8 mouse cellular contexts compared by ENCODE assay signal in the genomic region with DNA sequence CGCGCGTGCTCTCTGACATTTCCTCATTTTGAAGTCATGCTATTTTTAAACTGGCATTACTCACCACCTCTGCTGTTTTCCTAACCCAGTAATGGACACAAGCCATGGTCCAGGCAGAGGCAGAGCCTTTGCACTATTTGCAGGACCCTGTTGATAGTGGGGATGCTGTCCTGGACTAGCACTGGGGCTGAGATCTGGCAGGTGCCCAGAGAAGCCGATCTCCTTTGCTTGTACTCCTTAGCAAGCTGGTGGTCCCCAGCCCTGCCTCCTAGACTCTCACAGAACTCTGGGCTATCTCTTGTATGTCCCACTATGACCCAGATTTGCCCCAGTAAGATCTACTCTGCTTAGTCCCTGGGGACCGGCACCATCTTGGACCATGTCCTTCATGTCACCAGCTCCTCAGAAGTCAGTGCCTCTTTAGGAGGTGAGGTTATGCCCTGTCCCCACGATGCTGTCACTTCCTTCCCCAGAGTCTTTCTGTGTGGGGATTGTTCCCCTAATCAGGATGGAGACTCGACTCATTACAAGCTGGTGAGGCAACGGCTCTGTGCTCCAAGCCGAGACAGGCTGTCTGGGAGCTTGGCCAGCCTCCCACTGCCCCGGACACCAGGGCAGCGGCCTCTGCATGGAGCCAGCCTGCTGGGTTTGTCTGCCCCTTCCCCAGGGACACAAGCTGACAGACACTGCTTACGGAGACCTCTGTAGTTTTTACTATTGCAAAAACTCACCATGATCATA.
DNase-seq lines count a peak whose midpoint lies in the region; ATAC-seq and TF ChIP-seq lines count a peak whose summit lies in the region.

No protein-coding gene starts in this region.

- peak; percentile 71 for DNase-seq in retina, postnatal 1 day
- no peak for DNase-seq in retina, embryonic 14.5 days (ENCODE audit: low spot score)
- no peak for DNase-seq in stomach, postnatal 0 days (ENCODE audit: low spot score)
- no peak for DNase-seq in yolk sac, embryonic 10.5 days (ENCODE audit: low spot score)
- DNase-seq in thymus, adult 2 months = no peak

- no peak overlapping the region for H3K4me2 ChIP-seq in forebrain, embryonic 15.5 days (replicated peaks)
- H3K4me2 ChIP-seq in forebrain, embryonic 13.5 days = no peak overlapping the region
- H3K4me2 ChIP-seq in heart, embryonic 15.5 days = peak overlapping the region; percentile 21
- H3K4me2 ChIP-seq in stomach, postnatal 0 days (replicated peaks; ENCODE audit: low read depth) = no peak overlapping the region

- no peak overlapping the region for H3K9ac ChIP-seq in forebrain, embryonic 15.5 days (replicated peaks)
- no peak overlapping the region for H3K9ac ChIP-seq in forebrain, embryonic 13.5 days
- H3K9ac ChIP-seq in heart, embryonic 15.5 days = no peak overlapping the region
- H3K9ac ChIP-seq in stomach, postnatal 0 days (ENCODE audit: low read length) = no peak overlapping the region

- TF ChIP-seq POLR2A in thymus, adult 2 months (IDR thresholded peaks at IDR 0.05; ENCODE audit: control insufficient read depth, extremely low read depth, insufficient read depth, low read length, poor library complexity) = no peak

- 57% methylated on average over 12 of the region's 12 CpGs for WGBS in forebrain, embryonic 15.5 days
- WGBS in forebrain, embryonic 13.5 days = 69% methylated on average over 12 of the region's 12 CpGs
- WGBS in heart, embryonic 15.5 days = 20% methylated on average over 12 of the region's 12 CpGs
- WGBS in stomach, postnatal 0 days = 52% methylated on average over 12 of the region's 12 CpGs
- 45% methylated on average over 12 of the region's 12 CpGs for WGBS in thymus, adult 2 months

- no peak overlapping the region for H3K4me3 ChIP-seq in forebrain, embryonic 15.5 days
- no peak overlapping the region for H3K4me3 ChIP-seq in forebrain, embryonic 13.5 days
- no peak overlapping the region for H3K4me3 ChIP-seq in heart, embryonic 15.5 days
- no peak overlapping the region for H3K4me3 ChIP-seq in stomach, postnatal 0 days (ENCODE audit: low read depth, low read length)
- H3K4me3 ChIP-seq in thymus, adult 2 months (ENCODE audit: control insufficient read depth, insufficient read depth, low read length) = no peak overlapping the region

- peaks cover 44% of the 10 kb centered on the region for H3K4me1 ChIP-seq in forebrain, embryonic 15.5 days
- H3K4me1 ChIP-seq in forebrain, embryonic 13.5 days = peaks cover 51% of the 10 kb centered on the region
- peaks cover 50% of the 10 kb centered on the region for H3K4me1 ChIP-seq in heart, embryonic 15.5 days (replicated peaks)
- 0 out of 2 replicates have a peak, but pooled peaks cover 2% of the 10 kb centered on the region for H3K4me1 ChIP-seq in stomach, postnatal 0 days (replicated peaks; ENCODE audit: control insufficient read depth, insufficient read depth)
- no peaks in the 10 kb centered on the region for H3K4me1 ChIP-seq in thymus, adult 2 months (replicated peaks; ENCODE audit: control insufficient read depth, insufficient read depth, low read length)

- peak overlapping the region; percentile 65 for H3K27ac ChIP-seq in forebrain, embryonic 15.5 days (replicated peaks)
- H3K27ac ChIP-seq in forebrain, embryonic 13.5 days = no peak overlapping the region
- peak overlapping the region; percentile 82 for H3K27ac ChIP-seq in heart, embryonic 15.5 days
- no peak overlapping the region; the same call in 1 of the 2 replicates for H3K27ac ChIP-seq in stomach, postnatal 0 days (replicated peaks)
- no peak overlapping the region for H3K27ac ChIP-seq in thymus, adult 2 months (ENCODE audit: control insufficient read depth, insufficient read depth, low read length)

- 0 out of 2 replicates have a peak, but pooled peaks cover 5% of the 10 kb centered on the region for H3K9me3 ChIP-seq in forebrain, embryonic 15.5 days
- H3K9me3 ChIP-seq in forebrain, embryonic 13.5 days (replicated peaks) = peaks cover 11% of the 10 kb centered on the region
- no peaks in the 10 kb centered on the region for H3K9me3 ChIP-seq in heart, embryonic 15.5 days (replicated peaks)
- H3K9me3 ChIP-seq in stomach, postnatal 0 days (ENCODE audit: control insufficient read depth, low read length) = no peaks in the 10 kb centered on the region

- peak; percentile 20; the same call in 1 of the 2 replicates for ATAC-seq in forebrain, embryonic 15.5 days (replicated peaks)
- no peak for ATAC-seq in forebrain, embryonic 13.5 days
- peak; percentile 58 for ATAC-seq in heart, embryonic 15.5 days (replicated peaks; ENCODE audit: insufficient number of reproducible peaks, insufficient read depth, low FRiP score, low read depth)
- peak; percentile 33; the same call in 1 of the 2 replicates for ATAC-seq in stomach, postnatal 0 days (ENCODE audit: low FRiP score, low TSS enrichment)

- no peaks in the 10 kb centered on the region for H3K27me3 ChIP-seq in forebrain, embryonic 15.5 days
- H3K27me3 ChIP-seq in forebrain, embryonic 13.5 days = 0 out of 2 replicates have a peak, but pooled peaks cover 4% of the 10 kb centered on the region
- H3K27me3 ChIP-seq in heart, embryonic 15.5 days = no peaks in the 10 kb centered on the region
- no peaks in the 10 kb centered on the region for H3K27me3 ChIP-seq in stomach, postnatal 0 days (ENCODE audit: control insufficient read depth, insufficient read depth, low read length)
- H3K27me3 ChIP-seq in thymus, adult 2 months (ENCODE audit: control insufficient read depth, insufficient read depth, low read length) = no peaks in the 10 kb centered on the region

- no peak for TF ChIP-seq EP300 in stomach, postnatal 0 days (optimal IDR thresholded peaks at IDR 0.05)

- no peaks in the 10 kb centered on the region for H3K36me3 ChIP-seq in forebrain, embryonic 15.5 days
- H3K36me3 ChIP-seq in forebrain, embryonic 13.5 days (ENCODE audit: poor library complexity, severe bottlenecking) = no peaks in the 10 kb centered on the region
- no peaks in the 10 kb centered on the region for H3K36me3 ChIP-seq in heart, embryonic 15.5 days
- no peaks in the 10 kb centered on the region for H3K36me3 ChIP-seq in stomach, postnatal 0 days (ENCODE audit: control insufficient read depth, insufficient read depth, low read length)
- H3K36me3 ChIP-seq in thymus, adult 2 months (ENCODE audit: control insufficient read depth, insufficient read depth, low read length) = no peaks in the 10 kb centered on the region

- TF ChIP-seq CTCF in stomach, postnatal 0 days (IDR thresholded peaks at IDR 0.05; ENCODE audit: low read depth) = no peak
- no peak for TF ChIP-seq CTCF in thymus, adult 2 months (IDR thresholded peaks at IDR 0.05; ENCODE audit: borderline replicate concordance, control insufficient read depth, extremely low read depth, insufficient read depth, low read length, poor library complexity)

Comparison
In these comparisons a context has a peak if more than half of its experiments do, and no peak if none do; other contexts are left out.
1. H3K27ac ChIP-seq: peak in forebrain, embryonic 15.5 days (single experiment) and heart, embryonic 15.5 days (single experiment); none in forebrain, embryonic 13.5 days (single experiment), stomach, postnatal 0 days (single experiment) and thymus, adult 2 months (single experiment).